Mouse (Mus musculus): ENCODE measurements around the gene Polr1d. TPM values are rescaled to one million over a fixed set of nuclear protein-coding genes. Genes with fewer than 3 reads are reported as not detected.

The Polr1d gene
- total and polyA plus RNA-seq, 3 experiments: 107 to 188 (median 131) TPM

- ATAC-seq (ENCODE audit: extremely low read depth, insufficient number of reproducible peaks, low FRiP score, poor library complexity, severe bottlenecking) (no peak), DNase-seq (ENCODE audit: low spot score) (no peak)
- H3K4me3 ChIP-seq (ENCODE audit: low read depth, low read length): no peak overlapping the region
- H3K27me3 ChIP-seq (ENCODE audit: insufficient read depth, low read length): no peaks in the 10 kb centered on the region
- TF ChIP-seq TAL1 (conservative IDR thresholded peaks at IDR 0.05; ENCODE audit: low read depth, low read length) (no peak), GATA2 (IDR thresholded peaks at IDR 0.05; ENCODE audit: borderline replicate concordance, low read depth, low read length) (no peak), GATA1 (IDR thresholded peaks at IDR 0.05; ENCODE audit: borderline replicate concordance, low read length) (no peak), CTCF (IDR thresholded peaks at IDR 0.05; ENCODE audit: low read depth, low read length) (no peak), POLR2AphosphoS5 (IDR thresholded peaks at IDR 0.05; ENCODE audit: insufficient replicate concordance, low read depth, low read length) (no peak)
- peaks cover 99% of the 10 kb centered on the region for H3K36me3 ChIP-seq (replicated peaks)
- H3K4me1 ChIP-seq (ENCODE audit: insufficient read depth, low read depth, low read length): peaks cover 19% of the 10 kb centered on the region
- no peaks in the 10 kb centered on the region for H3K9me3 ChIP-seq (replicated peaks)
Measured at GRCm38 (mm10) chr5:147100180-147100579, 23.3 kb downstream of the Polr1d start.

- peaks cover 99% of the 10 kb centered on the region for H3K36me3 ChIP-seq (replicated peaks)
- no peak overlapping the region for H3K4me3 ChIP-seq (ENCODE audit: low read depth, low read length)
Measured at GRCm38 (mm10) chr5:147102295-147102694, 25.4 kb downstream of the Polr1d start.

GRCm38 (mm10) chr5:147107276-147107675, 30.4 kb downstream of the Polr1d start:
- DNase-seq (ENCODE audit: low spot score): no peak
- Histone ChIP-seq H3K4me3 (ENCODE audit: low read depth, low read length) (no peak overlapping the region), H3K36me3 (replicated peaks) (peaks cover 94% of the 10 kb centered on the region), H3K27me3 (ENCODE audit: insufficient read depth, low read length) (no peaks in the 10 kb centered on the region), H3K9me3 (replicated peaks) (peaks cover 10% of the 10 kb centered on the region), H3K4me1 (ENCODE audit: insufficient read depth, low read depth, low read length) (peaks cover 4% of the 10 kb centered on the region; the same call in 1 of the 2 replicates)
- no peak for ATAC-seq (ENCODE audit: extremely low read depth, insufficient number of reproducible peaks, low FRiP score, poor library complexity, severe bottlenecking)
- TF ChIP-seq POLR2AphosphoS5 (IDR thresholded peaks at IDR 0.05; ENCODE audit: insufficient replicate concordance, low read depth, low read length) (no peak), GATA2 (IDR thresholded peaks at IDR 0.05; ENCODE audit: borderline replicate concordance, low read depth, low read length) (no peak), TAL1 (conservative IDR thresholded peaks at IDR 0.05; ENCODE audit: low read depth, low read length) (no peak), GATA1 (IDR thresholded peaks at IDR 0.05; ENCODE audit: borderline replicate concordance, low read length) (no peak), CTCF (IDR thresholded peaks at IDR 0.05; ENCODE audit: low read depth, low read length) (no peak)

More at GRCm38 (mm10) chr5:147102295-147102694, 25.4 kb downstream of the Polr1d start:
- DNase-seq (ENCODE audit: low spot score): no peak
- H3K9me3 ChIP-seq (replicated peaks): no peaks in the 10 kb centered on the region
- ATAC-seq (ENCODE audit: extremely low read depth, insufficient number of reproducible peaks, low FRiP score, poor library complexity, severe bottlenecking): no peak
- H3K4me1 ChIP-seq (ENCODE audit: insufficient read depth, low read depth, low read length): peaks cover 9% of the 10 kb centered on the region; the same call in 1 of the 2 replicates
- TF ChIP-seq GATA2 (IDR thresholded peaks at IDR 0.05; ENCODE audit: borderline replicate concordance, low read depth, low read length) (no peak), GATA1 (IDR thresholded peaks at IDR 0.05; ENCODE audit: borderline replicate concordance, low read length) (no peak), POLR2AphosphoS5 (IDR thresholded peaks at IDR 0.05; ENCODE audit: insufficient replicate concordance, low read depth, low read length) (no peak), CTCF (IDR thresholded peaks at IDR 0.05; ENCODE audit: low read depth, low read length) (no peak), TAL1 (conservative IDR thresholded peaks at IDR 0.05; ENCODE audit: low read depth, low read length) (no peak)
- no peaks in the 10 kb centered on the region for H3K27me3 ChIP-seq (ENCODE audit: insufficient read depth, low read length)

GRCm38 (mm10) chr5:147108861-147109591, 32.2 kb downstream of the Polr1d start:
- TF ChIP-seq GATA1 (IDR thresholded peaks at IDR 0.05; ENCODE audit: borderline replicate concordance, low read length) (no peak), TAL1 (conservative IDR thresholded peaks at IDR 0.05; ENCODE audit: low read depth, low read length) (no peak), GATA2 (IDR thresholded peaks at IDR 0.05; ENCODE audit: borderline replicate concordance, low read depth, low read length) (no peak), POLR2AphosphoS5 (IDR thresholded peaks at IDR 0.05; ENCODE audit: insufficient replicate concordance, low read depth, low read length) (no peak), CTCF (IDR thresholded peaks at IDR 0.05; ENCODE audit: low read depth, low read length) (no peak)
- Histone ChIP-seq H3K4me3 (ENCODE audit: low read depth, low read length) (no peak overlapping the region), H3K9me3 (replicated peaks) (peaks cover 15% of the 10 kb centered on the region), H3K4me1 (ENCODE audit: insufficient read depth, low read depth, low read length) (peaks cover under 1% of the 10 kb centered on the region; the same call in 1 of the 2 replicates), H3K36me3 (replicated peaks) (peaks cover 88% of the 10 kb centered on the region), H3K27me3 (ENCODE audit: insufficient read depth, low read length) (no peaks in the 10 kb centered on the region)
- ATAC-seq (ENCODE audit: extremely low read depth, insufficient number of reproducible peaks, low FRiP score, poor library complexity, severe bottlenecking) (no peak), DNase-seq (ENCODE audit: low spot score) (no peak)

- H3K27me3 ChIP-seq (ENCODE audit: insufficient read depth, low read length): no peaks in the 10 kb centered on the region
- no peaks in the 10 kb centered on the region for H3K4me1 ChIP-seq (ENCODE audit: insufficient read depth, low read depth, low read length)
- no peak overlapping the region for H3K4me3 ChIP-seq (ENCODE audit: low read depth, low read length)
- ATAC-seq (ENCODE audit: extremely low read depth, insufficient number of reproducible peaks, low FRiP score, poor library complexity, severe bottlenecking) (no peak), DNase-seq (ENCODE audit: low spot score) (no peak)
- TF ChIP-seq POLR2AphosphoS5 (IDR thresholded peaks at IDR 0.05; ENCODE audit: insufficient replicate concordance, low read depth, low read length) (no peak), TAL1 (conservative IDR thresholded peaks at IDR 0.05; ENCODE audit: low read depth, low read length) (no peak), CTCF (IDR thresholded peaks at IDR 0.05; ENCODE audit: low read depth, low read length) (no peak), GATA1 (IDR thresholded peaks at IDR 0.05; ENCODE audit: borderline replicate concordance, low read length) (no peak), GATA2 (IDR thresholded peaks at IDR 0.05; ENCODE audit: borderline replicate concordance, low read depth, low read length) (no peak)
- H3K9me3 ChIP-seq (replicated peaks): peaks cover 19% of the 10 kb centered on the region
- H3K36me3 ChIP-seq (replicated peaks): peaks cover 31% of the 10 kb centered on the region
Measured at GRCm38 (mm10) chr5:147114738-147115137, 37.9 kb downstream of the Polr1d start.

- no peak for TF ChIP-seq TAL1 (conservative IDR thresholded peaks at IDR 0.05; ENCODE audit: low read depth, low read length)
- TF ChIP-seq GATA1 (IDR thresholded peaks at IDR 0.05; ENCODE audit: borderline replicate concordance, low read length): no peak
- TF ChIP-seq CTCF (IDR thresholded peaks at IDR 0.05; ENCODE audit: low read depth, low read length): peak; percentile 30; the same call in 1 of the 2 replicates
- ATAC-seq (ENCODE audit: extremely low read depth, insufficient number of reproducible peaks, low FRiP score, poor library complexity, severe bottlenecking): no peak
- H3K36me3 ChIP-seq (replicated peaks): peaks cover 23% of the 10 kb centered on the region
- DNase-seq (ENCODE audit: low spot score): no peak
- H3K9me3 ChIP-seq (replicated peaks): peaks cover 16% of the 10 kb centered on the region
- H3K4me3 ChIP-seq (ENCODE audit: low read depth, low read length): no peak overlapping the region
- H3K4me1 ChIP-seq (ENCODE audit: insufficient read depth, low read depth, low read length): no peaks in the 10 kb centered on the region
- no peaks in the 10 kb centered on the region for H3K27me3 ChIP-seq (ENCODE audit: insufficient read depth, low read length)
Measured at GRCm38 (mm10) chr5:147115631-147116030, 38.8 kb downstream of the Polr1d start.

Measured in G1E (cell line).